Mouse (Mus musculus): ENCODE data around the gene Pnldc1. TPM values are rescaled to one million over a fixed set of nuclear protein-coding genes. Genes with fewer than 3 reads are reported as not detected.
"Not testable (repeated sequence)": the region's sequence is repeated elsewhere in the genome, so short reads cannot be mapped to it uniquely, and the experiment has no call there.

Pnldc1 gene
- total RNA-seq (2021): 1 to 10 TPM; 2.3 to 4.2 TPM
- long read RNA-seq, experiment 1, partial matches to known transcripts: 0 of 3 reads
- long read RNA-seq, experiment 1, other reads (novel, unspliced or antisense): 3 of 3 reads
- long read RNA-seq, experiment 2, partial matches to known transcripts: 0 of 2 reads
- long read RNA-seq, experiment 2, other reads (novel, unspliced or antisense): 2 of 2 reads

DNA sequence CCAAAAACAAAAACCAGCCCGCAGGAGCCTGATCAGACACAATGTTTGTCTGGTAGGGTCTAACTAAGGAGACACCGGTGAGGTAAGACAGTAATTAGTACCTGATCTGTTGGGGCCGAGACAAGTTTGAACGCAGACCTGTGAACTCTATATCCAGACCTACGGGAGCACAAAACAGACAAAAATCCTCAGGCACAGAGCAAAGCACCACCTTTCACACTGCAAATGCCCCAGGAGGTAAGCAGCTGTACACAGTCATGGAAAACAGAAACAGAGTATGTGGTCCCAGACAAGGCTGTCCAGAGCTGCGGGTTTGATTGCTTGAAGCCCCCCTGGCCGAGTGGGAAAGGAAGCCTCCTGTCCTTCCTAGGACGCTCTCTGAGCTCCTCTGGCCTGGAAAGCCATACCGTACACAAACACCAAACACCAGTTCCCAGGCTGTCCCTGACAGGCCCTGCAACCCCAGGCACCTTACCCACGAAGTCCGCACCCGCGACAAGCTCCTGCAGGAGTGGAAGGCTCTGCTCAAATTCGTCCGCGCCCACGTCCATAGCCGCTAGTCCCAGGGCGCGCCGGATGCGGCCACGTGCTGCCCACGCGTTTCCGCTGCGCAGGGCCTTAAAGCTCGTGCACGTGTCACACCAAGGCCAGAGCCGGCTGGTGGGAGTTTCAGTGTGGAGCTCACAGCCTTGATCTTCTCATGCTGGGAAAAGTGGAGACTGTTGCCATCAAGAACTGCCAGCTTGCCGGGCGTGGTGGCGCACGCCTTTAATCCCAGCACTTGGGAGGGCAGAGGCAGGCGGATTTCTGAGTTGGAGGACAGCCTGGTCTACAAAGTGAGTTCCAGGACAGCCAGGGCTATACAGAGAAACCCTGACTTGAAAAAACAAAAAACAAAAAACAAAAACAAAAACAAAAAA, at the start of gene Pnldc1:
Pnldc1 (minus strand) TSS at position 870 of the 920 bp plus-strand sequence.
- DNase-seq (ENCODE audit: low spot score in 2 of 2): no peak

DNA sequence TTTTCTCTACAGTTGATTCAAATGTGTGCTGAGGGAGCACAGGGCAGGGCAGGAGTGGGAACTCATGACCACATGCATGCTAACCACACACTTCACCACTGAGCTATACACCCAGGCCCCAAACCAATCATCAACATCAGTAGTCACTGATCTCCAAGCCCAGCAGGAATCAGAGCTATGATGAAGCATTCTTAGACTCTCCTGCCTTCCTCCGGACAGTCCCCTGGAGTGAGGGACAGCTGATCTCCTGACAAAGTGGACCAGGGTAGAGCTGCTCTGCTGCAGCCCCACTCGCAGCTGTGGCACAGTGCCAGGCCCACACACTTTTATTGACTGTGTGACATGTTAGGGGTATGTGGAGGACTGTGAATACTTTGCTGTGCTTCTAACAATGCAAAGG, 49.3 kb upstream of the Pnldc1 start:
- not testable (repeated sequence) for DNase-seq (ENCODE audit: low spot score in 2 of 2)

DNA sequence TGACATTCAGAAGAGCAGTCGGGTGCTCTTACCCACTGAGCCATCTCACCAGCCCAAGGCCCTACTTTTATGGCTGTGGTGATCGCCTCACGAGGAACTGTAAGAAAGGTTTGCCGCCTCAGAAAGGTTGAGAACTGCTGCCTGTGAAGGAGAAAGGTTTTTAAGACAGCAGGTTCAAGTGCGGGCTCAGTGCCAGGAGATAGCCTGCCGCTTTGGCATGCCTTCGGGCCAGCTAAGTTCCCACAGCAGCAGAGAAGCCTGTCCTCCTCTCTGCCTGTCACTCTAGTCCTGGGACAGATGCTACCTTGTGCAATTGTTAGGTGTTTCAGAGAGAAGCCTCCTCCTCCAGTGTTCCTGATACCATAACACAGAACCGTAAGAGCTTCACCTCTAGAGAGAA, 46.6 kb upstream of the Pnldc1 start:
- no peak for DNase-seq (ENCODE audit: low spot score in 2 of 2)

DNA sequence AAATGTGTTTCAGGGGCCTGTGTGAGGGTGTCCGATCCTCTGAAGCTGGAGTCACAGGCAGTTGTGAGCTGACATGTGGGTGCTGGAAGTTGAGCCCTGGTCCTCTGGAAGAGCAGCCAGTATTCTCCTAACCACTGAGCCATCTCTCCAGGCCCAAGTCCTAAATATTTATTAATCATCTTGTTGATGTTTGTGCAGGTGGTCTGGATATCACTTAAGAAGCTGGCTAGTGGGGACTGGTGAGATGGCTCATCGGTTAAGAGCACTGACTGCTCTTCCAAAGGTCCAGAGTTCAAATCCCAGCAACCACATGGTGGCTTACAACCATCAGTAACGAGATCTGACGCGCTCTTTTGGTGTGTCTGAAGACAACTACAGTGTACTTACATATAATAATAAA, 39.6 kb upstream of the Pnldc1 start:
- no peak for DNase-seq (ENCODE audit: low spot score in 2 of 2)

DNA sequence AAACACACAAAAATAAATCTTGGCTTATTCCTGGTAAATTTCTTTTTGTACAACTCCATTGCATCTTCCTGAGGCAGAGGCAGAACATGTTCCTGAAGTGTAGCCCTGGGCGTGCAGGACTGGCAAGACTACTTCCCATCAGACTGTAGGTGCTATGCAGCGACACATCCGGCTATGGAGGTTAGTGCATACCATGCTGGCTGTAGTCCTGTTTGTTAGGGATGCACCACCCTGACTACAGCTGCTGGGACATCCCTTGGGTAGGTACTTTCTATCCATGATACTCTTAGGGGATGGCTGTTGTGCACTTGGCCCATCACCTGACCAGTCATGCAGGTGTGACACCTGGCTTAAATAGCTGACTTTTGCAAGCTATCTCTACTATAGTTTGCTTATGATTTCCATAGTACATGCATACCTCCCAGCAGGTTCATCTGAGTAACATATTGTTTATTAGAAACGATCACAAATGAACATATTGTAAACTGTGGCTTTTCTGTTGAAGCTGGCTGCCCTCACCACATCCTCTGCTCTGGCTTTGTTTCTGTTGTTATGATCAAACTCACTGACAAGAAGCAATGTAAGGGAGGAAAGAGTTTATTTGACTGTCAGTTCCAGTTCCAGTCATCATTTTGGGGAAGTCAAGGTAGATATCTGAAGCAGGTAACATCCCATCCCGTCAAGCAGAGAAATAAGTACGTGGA, 32.6 kb upstream of the Pnldc1 start:
- DNase-seq (ENCODE audit: low spot score in 2 of 2): no peak

DNA sequence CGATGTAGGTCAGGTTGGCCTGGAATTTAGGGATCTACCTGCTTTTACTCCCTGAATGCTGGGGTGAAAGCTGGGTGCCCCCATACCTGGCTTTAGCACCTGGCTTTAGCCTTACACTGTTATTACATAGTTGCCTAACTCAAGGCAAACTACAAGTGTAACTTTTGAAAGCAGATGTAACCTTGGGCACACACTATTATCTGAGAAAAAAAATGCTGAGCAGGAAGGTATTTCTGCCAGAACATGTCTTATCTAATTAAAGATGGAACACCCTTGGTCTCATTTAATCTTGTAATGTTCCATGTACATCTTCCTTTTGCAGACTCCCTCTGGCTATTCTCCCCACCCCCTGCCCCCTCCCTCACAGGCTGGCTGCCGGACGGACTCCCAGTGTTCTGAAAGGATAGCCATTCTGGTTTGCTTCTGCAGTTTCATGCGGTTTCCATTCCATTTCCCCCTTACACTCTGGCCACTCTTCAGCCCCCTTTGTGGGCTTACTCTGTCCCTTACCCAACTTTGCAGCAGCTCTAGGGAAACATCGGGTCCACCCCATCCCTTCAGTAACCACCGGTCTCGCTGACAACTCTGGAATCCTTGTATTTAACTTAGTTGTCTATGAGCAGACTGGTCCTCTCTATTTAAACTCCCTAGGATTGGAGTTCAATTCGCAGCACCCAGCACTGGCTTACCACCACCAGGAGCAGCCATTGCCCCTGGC, 31.7 kb upstream of the Pnldc1 start:
- no peak for DNase-seq (ENCODE audit: low spot score in 2 of 2)

DNA sequence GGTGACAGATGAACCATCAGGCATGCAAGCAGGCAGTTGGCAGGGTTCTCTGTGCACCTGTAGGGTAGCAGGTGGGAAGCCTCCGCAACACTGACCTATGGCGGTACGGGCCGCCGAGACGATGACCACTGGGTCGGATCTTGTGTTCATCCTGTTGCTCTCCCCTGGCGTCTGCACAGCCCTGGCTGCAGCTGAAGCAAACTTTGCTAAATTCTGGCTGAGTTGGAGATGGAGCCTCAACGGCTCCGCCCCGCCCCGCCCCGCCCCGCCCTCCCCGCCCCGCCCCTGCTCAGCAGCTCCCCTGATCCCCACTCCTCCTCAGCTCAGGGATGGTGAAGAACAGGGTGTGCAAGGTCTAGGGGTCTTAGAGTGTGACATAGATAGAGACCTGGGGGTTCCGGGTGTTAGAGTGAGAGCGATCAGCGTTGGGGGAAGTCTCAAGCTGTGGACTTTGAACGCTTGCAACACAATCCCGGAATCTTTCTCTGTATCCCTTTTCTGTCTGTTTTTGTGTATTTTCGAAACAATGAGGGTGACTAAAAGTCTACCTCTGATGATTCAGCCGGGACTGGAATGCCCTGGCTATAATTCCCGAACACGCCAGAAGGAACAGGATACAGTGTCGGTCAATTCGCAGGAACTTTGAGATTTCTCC, 30.2 kb upstream of the Pnldc1 start, which contains the start of gene Acat3:
Acat3 (minus strand) TSS at position 450 of the 655 bp plus-strand sequence.
- DNase-seq (ENCODE audit: low spot score in 2 of 2): no peak

DNA sequence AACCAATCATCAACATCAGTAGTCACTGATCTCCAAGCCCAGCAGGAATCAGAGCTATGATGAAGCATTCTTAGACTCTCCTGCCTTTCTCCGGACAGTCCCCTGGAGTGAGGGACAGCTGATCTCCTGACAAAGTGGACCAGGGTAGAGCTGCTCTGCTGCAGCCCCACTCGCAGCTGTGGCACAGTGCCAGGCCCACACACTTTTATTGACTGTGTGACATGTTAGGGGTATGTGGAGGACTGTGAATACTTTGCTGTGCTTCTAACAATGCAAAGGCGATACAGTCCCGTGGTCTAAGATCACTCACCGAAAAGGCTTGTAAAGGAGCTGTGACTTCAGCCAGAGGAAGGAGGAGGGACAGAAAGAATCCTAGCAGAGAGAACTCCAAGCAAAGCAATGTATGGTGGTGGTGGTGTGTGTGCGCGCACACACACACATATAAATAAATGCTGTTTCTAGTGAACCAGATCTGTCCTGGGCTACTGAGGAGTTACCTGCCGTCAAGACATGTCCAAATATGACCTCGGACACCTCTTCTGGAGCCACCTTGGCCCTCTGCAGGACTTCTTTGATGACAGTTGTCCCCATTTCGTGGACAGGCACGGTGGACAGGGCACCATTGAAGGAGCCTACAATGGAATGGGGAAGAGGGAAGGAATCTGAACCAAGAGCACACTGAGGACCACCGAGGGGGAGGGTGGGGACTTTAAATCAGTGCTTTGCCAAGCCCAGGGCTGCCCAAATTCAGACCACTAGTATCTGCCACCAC, 29.5 kb upstream of the Pnldc1 start:
- not testable (repeated sequence) for DNase-seq (ENCODE audit: low spot score in 2 of 2)

DNA sequence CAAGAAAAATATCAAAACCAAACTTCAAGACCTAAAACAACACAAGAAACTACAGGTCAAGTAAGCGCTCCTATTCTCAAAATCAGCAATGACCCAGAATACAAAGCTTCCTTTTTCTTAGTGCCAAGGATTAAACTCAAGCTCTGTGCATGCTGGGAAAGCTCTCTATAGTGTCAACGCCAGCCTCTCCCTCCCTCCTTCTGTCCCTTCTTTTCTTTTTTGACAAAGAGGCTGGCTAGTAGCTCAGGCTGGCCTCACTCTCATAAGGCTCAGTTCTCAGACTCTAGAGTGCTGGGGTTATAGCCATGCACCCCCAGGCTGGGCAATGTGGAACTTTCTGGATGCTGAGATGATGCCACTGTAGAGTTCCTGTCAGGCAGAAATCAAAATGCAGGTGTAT, 28.0 kb upstream of the Pnldc1 start:
- DNase-seq (ENCODE audit: low spot score in 2 of 2): no peak

DNA sequence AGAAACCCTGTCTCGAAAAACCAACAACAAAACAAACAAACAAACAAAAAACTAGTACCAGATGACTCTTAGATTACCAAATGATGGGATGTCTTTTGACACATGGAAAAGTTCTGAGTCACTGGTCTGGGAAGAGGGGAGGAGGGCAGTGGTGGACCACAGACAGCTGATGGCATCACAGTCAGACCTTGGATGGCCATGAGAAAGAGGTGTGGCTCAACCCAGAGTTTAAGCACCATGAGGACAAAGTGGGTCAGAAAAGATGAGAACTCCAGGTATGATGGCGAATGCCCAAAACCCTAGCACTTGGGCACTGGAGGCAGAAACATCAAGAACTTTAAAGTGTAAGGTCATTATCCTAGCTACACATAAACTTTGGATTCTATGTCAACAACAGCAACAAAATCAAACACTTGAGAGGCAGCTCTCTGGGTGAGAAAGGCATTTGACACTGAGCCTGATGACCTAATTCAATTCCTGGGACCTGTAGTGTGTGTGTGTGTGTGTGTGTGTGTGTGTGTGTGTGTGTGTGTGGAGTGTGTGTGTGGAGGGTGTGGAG, 27.5 kb upstream of the Pnldc1 start:
- DNase-seq (ENCODE audit: low spot score in 2 of 2): no peak

DNA sequence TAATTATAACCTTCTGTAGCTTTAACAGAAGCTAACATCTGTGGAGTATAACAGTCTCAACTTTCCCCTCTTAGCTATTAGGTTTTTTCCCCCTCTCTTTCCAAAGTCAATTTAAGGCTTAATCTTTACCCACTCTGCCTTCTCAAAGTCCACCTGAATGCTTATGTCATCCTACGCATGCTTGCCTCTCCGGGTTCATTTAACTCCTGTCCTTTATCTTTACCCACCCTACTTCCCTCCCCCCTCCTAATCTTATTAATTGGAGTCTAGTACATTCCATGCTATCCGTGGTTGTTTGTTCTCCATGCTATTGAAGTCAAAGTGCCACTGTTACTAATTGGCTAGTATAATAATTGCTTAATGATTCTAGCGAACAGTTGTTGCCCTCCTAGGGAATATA, 25.7 kb upstream of the Pnldc1 start:
- DNase-seq (ENCODE audit: low spot score in 2 of 2): no peak

DNA sequence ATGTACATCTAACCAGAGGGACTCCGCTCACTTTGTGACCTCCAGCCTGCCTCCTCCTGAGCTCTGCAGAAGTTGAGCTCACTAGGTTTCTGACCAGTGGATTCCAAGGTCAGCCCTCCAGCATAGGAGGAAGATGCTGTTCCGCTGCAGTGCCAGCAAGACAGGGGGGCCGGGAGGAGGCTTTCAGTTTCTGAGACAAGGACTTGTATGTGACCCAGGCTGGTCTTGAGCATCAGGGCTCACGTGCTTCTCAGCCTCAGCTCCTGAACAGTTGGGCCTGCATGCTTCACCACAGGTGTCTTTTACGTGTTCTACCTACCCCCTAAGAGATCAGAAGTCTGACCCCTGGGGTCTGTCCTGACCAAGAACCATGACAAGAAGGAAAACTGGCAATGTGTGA, 21.5 kb upstream of the Pnldc1 start:
- not testable (repeated sequence) for DNase-seq (ENCODE audit: low spot score in 2 of 2)

DNA sequence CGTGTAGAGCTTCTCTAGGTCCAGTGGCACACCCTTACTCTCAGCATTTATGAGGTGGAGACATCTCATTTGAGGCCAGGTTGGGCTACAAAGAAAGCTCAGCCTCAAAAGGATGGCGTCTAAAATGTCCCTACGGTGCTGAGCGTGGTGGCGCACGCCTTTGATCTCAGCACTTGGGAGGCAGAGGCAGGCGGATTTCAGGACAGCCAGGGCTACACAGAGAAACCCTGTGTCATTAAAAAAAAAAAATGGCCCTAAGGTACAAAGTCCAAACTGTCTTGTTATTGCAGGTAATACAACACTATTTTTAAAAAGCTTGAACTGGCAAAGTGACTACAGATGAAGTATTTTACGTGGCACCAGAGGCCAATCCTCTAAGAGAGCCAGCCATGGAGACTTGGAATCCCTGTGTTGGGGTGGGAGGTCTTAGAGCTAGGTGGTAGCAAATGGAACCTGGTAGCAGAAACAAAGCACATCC, 15.7 kb upstream of the Pnldc1 start:
- no peak for DNase-seq (ENCODE audit: low spot score in 2 of 2)

DNA sequence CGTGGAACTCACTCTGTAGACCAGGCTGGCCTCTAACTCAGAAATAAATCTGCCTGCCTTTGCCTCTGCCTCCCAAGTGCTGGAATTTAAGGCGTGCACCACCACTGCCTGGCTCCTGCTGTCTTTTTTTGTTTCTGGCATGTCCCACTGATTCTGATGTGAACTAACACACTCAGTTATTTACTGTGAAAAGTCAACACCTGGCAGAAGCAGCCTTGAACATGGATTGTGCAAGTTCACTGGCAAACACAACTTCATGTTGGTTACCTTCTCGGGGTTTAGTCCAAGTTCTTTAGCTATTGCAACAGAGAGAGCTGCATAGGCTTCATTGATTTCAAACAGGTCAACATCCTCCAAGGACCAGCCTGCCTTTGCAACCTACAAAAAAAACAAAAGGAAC, 15.0 kb upstream of the Pnldc1 start:
- DNase-seq (ENCODE audit: low spot score in 2 of 2): no peak

DNA sequence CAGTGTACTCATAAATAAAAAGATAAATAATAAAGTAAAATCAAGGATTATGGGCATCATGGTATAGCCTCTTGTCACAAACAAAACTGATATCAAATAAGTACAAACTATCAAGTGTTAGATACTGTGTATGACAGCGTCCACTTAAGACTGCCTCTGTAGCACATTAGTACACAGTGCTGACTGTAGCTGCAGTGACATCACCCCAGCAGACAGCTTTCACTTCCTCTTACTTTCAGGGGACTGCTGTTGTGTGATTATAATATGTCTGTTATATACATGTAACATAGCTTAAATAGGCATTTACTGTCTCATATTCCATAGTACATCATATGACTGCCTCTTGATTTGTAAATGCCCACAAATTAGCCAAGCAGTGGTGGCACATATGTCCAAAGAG, 11.0 kb upstream of the Pnldc1 start:
- DNase-seq (ENCODE audit: low spot score in 2 of 2): no peak

DNA sequence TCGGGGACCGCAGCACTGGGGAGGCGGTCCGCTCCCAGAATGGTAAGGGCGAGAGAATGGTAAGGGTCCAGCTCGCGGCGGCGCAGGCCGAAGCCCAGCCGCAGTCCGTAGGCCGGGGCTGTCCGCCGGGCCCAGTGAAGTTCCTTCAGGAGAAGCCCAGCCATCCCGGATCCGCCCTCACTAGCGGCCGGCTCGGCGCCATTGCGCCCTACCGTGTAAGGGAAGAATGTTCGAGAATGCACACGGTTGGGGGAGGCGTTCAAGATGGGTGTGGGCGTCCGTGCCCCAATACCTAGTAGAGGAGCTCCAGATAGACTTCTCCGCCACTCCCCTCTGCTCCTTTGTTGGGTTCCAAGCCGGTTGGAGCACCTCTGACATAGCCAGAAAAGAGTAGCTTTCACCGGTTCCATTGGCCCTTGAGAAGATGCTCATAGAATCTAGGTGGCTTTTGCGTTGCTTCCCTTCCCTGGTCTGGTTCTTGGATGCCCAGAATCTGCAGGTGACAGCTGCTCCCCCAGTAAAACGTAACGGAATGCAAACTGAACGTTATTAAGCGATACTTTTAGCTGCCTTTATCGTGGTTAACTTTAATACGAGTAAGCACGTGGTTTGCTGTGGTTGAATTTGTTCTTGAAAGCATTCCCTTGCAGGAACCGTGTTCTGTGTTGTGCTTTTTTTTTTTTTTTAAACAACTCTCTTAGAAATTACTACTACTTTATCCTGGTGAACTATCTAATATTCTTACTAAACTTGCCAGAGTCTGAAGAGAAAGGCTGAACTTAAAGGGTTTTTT, 6.8 kb upstream of the Pnldc1 start:
- DNase-seq (ENCODE audit: low spot score in 2 of 2): peak; percentile 27 to 54

DNA sequence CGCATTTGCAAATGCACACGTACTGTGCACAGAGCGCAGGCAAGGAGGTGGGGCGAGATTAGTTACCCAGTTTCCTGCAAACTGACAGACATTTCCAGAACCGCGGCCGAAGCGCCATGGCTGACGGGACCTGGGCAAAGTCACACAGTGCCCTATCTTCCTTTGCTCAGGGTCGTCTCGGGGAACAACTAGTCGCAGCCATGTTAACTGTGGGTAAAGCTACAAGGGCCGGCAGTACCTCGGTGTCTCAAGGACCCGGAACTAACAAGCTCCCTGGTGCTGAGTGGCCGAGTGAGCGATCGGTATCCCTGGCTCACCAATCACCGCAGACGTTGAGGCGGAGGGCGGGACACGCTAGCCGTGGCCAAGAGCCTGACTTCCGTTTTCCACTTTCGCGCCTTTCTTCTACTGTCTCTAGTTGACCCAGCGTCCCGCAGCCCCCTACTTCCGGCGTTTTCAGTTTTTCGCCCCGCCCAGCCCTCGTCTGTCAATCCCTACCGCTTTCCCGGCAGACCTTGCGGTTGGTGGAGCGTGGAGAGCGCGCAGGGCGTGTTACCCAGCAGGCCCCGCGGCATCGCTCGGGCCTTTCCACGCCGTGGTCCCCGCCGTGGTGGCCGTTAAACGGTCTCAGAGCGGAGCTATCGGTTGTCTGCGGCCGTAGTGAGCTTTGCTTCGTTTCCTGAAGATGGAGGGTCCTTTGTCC, 6.0 kb upstream of the Pnldc1 start, which contains the start of gene Mrpl18:
Mrpl18 (minus strand) TSS at position 465 of the 703 bp plus-strand sequence.
- peak; percentile 98 to 99 for DNase-seq (ENCODE audit: low spot score in 2 of 2)

DNA sequence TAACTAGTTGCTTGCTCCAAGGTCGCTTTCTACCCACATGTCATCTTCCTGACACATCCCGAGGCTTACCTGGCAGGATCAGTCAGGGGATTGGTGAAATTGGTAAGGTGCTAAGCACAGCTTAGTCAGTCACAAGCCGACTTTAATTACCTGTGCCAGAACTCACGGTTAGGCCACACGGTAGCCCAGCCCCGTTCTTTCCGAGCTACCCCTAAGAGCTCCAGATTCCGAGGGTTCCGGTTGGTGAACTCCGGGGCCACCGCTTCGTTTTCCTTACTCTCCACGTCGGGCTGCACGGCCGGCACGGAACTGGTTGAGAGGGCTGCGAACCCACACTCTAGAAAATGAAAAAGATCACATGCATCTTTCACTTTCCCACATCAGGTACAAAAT, 5.5 kb upstream of the Pnldc1 start, which contains the start of gene Tcp1:
Tcp1 (plus strand) TSS at position 214 of the 393 bp plus-strand sequence.
- no peak for DNase-seq (ENCODE audit: low spot score in 2 of 2)
